Mouse (Mus musculus): ENCODE data around the gene Pomt2. TPM values are rescaled to one million over a fixed set of nuclear protein-coding genes. Genes with fewer than 3 reads are reported as not detected.

The Pomt2 gene
- polyA plus RNA-seq, 1 experiment from 2014 or later, result 6.2 TPM

- Histone ChIP-seq H3K9ac (ENCODE audit: low read depth, low read length) (peak within 1 kb of the TSS; percentile 72), H3K9me3 (ENCODE audit: control insufficient read depth) (no peaks in the 10 kb centered on the region), H3K4me2 (replicated peaks; ENCODE audit: low read depth) (peak within 1 kb of the TSS; percentile 84), H3K4me3 (ENCODE audit: low read depth, low read length) (peak within 1 kb of the TSS; percentile 99), H3K36me3 (ENCODE audit: control insufficient read depth, insufficient read depth) (peaks cover 8% of the 10 kb centered on the region; the same call in 1 of the 2 replicates), H3K27me3 (replicated peaks; ENCODE audit: control insufficient read depth, insufficient read depth, low read length) (no peaks in the 10 kb centered on the region), H3K4me1 (replicated peaks; ENCODE audit: control insufficient read depth, insufficient read depth, low read length) (no peaks in the 10 kb centered on the region), H3K27ac (ENCODE audit: low read depth, low read length) (peak within 1 kb of the TSS; percentile 86)
- WGBS, result under 1% methylated on average over 27 of the region's 27 CpGs
- ATAC-seq, result peak; percentile 86
- TF ChIP-seq CTCF (IDR thresholded peaks at IDR 0.05; ENCODE audit: low read depth), result no peak; the same call in 1 of the 2 replicates
Measured at GRCm38 (mm10) chr12:87146966-87147365, 802 bp downstream of the Pomt2 start, which contains the start of gene Gstz1. TSS of gene Gstz1 (plus strand) at chr12:87147165.

GRCm38 (mm10) chr12:87142156-87142555 lies 5.6 kb downstream of the Pomt2 start:
- no peaks in the 10 kb centered on the region for H3K4me1 ChIP-seq (replicated peaks; ENCODE audit: control insufficient read depth, insufficient read depth, low read length)
- WGBS, result 71% methylated on average over 2 of the region's 2 CpGs
- H3K4me2 ChIP-seq (replicated peaks; ENCODE audit: low read depth), result no peak overlapping the region
- H3K36me3 ChIP-seq (ENCODE audit: control insufficient read depth, insufficient read depth), result 0 out of 2 replicates have a peak, but pooled peaks cover 7% of the 10 kb centered on the region
- no peaks in the 10 kb centered on the region for H3K9me3 ChIP-seq (ENCODE audit: control insufficient read depth)
- H3K4me3 ChIP-seq (ENCODE audit: low read depth, low read length), result no peak overlapping the region
- H3K27ac ChIP-seq (ENCODE audit: low read depth, low read length), result no peak overlapping the region
- no peak overlapping the region for H3K9ac ChIP-seq (ENCODE audit: low read depth, low read length)
- no peaks in the 10 kb centered on the region for H3K27me3 ChIP-seq (replicated peaks; ENCODE audit: control insufficient read depth, insufficient read depth, low read length)
- TF ChIP-seq CTCF (IDR thresholded peaks at IDR 0.05; ENCODE audit: low read depth), result peak; percentile 34; the same call in 1 of the 2 replicates
- no peak for ATAC-seq

- WGBS, result 80% methylated on average over 2 of the region's 2 CpGs
- no peak for ATAC-seq
- Histone ChIP-seq H3K27ac (ENCODE audit: low read depth, low read length) (no peak overlapping the region), H3K36me3 (ENCODE audit: control insufficient read depth, insufficient read depth) (peaks cover 14% of the 10 kb centered on the region; the same call in 1 of the 2 replicates), H3K4me2 (replicated peaks; ENCODE audit: low read depth) (no peak overlapping the region), H3K9ac (ENCODE audit: low read depth, low read length) (no peak overlapping the region), H3K9me3 (ENCODE audit: control insufficient read depth) (no peaks in the 10 kb centered on the region), H3K27me3 (replicated peaks; ENCODE audit: control insufficient read depth, insufficient read depth, low read length) (no peaks in the 10 kb centered on the region), H3K4me3 (ENCODE audit: low read depth, low read length) (no peak overlapping the region), H3K4me1 (replicated peaks; ENCODE audit: control insufficient read depth, insufficient read depth, low read length) (no peaks in the 10 kb centered on the region)
- TF ChIP-seq CTCF (IDR thresholded peaks at IDR 0.05; ENCODE audit: low read depth), result no peak
Measured at GRCm38 (mm10) chr12:87138768-87139167, 9.0 kb downstream of the Pomt2 start.

- no peaks in the 10 kb centered on the region for H3K9me3 ChIP-seq (ENCODE audit: control insufficient read depth)
- H3K9ac ChIP-seq (ENCODE audit: low read depth, low read length), result no peak overlapping the region
- no peaks in the 10 kb centered on the region for H3K27me3 ChIP-seq (replicated peaks; ENCODE audit: control insufficient read depth, insufficient read depth, low read length)
- no peak for ATAC-seq
- WGBS, result 85% methylated on average over 2 of the region's 2 CpGs
- H3K27ac ChIP-seq (ENCODE audit: low read depth, low read length), result no peak overlapping the region
- peaks cover 14% of the 10 kb centered on the region; the same call in 1 of the 2 replicates for H3K36me3 ChIP-seq (ENCODE audit: control insufficient read depth, insufficient read depth)
- no peak for TF ChIP-seq CTCF (IDR thresholded peaks at IDR 0.05; ENCODE audit: low read depth)
- H3K4me1 ChIP-seq (replicated peaks; ENCODE audit: control insufficient read depth, insufficient read depth, low read length), result no peaks in the 10 kb centered on the region
- H3K4me3 ChIP-seq (ENCODE audit: low read depth, low read length), result no peak overlapping the region
- no peak overlapping the region for H3K4me2 ChIP-seq (replicated peaks; ENCODE audit: low read depth)
Measured at GRCm38 (mm10) chr12:87138342-87138701, 9.4 kb downstream of the Pomt2 start.

GRCm38 (mm10) chr12:87137439-87138341 lies 10.1 kb downstream of the Pomt2 start:
- H3K4me2 ChIP-seq (replicated peaks; ENCODE audit: low read depth), result no peak overlapping the region
- no peak overlapping the region for H3K4me3 ChIP-seq (ENCODE audit: low read depth, low read length)
- ATAC-seq, result no peak
- 92% methylated on average over 15 of the region's 15 CpGs for WGBS
- H3K9ac ChIP-seq (ENCODE audit: low read depth, low read length), result no peak overlapping the region
- H3K36me3 ChIP-seq (ENCODE audit: control insufficient read depth, insufficient read depth), result peaks cover 14% of the 10 kb centered on the region; the same call in 1 of the 2 replicates
- no peaks in the 10 kb centered on the region for H3K27me3 ChIP-seq (replicated peaks; ENCODE audit: control insufficient read depth, insufficient read depth, low read length)
- H3K27ac ChIP-seq (ENCODE audit: low read depth, low read length), result no peak overlapping the region
- no peaks in the 10 kb centered on the region for H3K4me1 ChIP-seq (replicated peaks; ENCODE audit: control insufficient read depth, insufficient read depth, low read length)
- TF ChIP-seq CTCF (IDR thresholded peaks at IDR 0.05; ENCODE audit: low read depth), result no peak
- H3K9me3 ChIP-seq (ENCODE audit: control insufficient read depth), result no peaks in the 10 kb centered on the region

- Histone ChIP-seq H3K4me3 (ENCODE audit: low read depth, low read length) (no peak overlapping the region), H3K4me1 (replicated peaks; ENCODE audit: control insufficient read depth, insufficient read depth, low read length) (no peaks in the 10 kb centered on the region), H3K4me2 (replicated peaks; ENCODE audit: low read depth) (no peak overlapping the region), H3K9ac (ENCODE audit: low read depth, low read length) (no peak overlapping the region), H3K9me3 (ENCODE audit: control insufficient read depth) (no peaks in the 10 kb centered on the region), H3K27me3 (replicated peaks; ENCODE audit: control insufficient read depth, insufficient read depth, low read length) (no peaks in the 10 kb centered on the region), H3K27ac (ENCODE audit: low read depth, low read length) (no peak overlapping the region), H3K36me3 (ENCODE audit: control insufficient read depth, insufficient read depth) (peaks cover 11% of the 10 kb centered on the region; the same call in 1 of the 2 replicates)
- WGBS, result 92% methylated on average over 9 of the region's 9 CpGs
- no peak for TF ChIP-seq CTCF (IDR thresholded peaks at IDR 0.05; ENCODE audit: low read depth)
- no peak for ATAC-seq
Measured at GRCm38 (mm10) chr12:87132784-87133183, 15.0 kb downstream of the Pomt2 start.
